Mouse (Mus musculus) liver, adult 2 months (tissue): Measurements from ENCODE around the gene 4930469K13Rik. TPM values are rescaled to one million over a fixed set of nuclear protein-coding genes. Genes with fewer than 3 reads are reported as not detected.

Source experiments
- DNase-seq: peaks from one replicate; pipeline ENCODE4 v3.0.0-alpha.2; 2011; ENCODE audit warnings: low read depth, low spot score; ENCODE audit errors: extremely low read depth
- H3K27ac ChIP-seq: fragments of 200-500 bp; replicated peaks from 2 replicates; pipeline ENCODE4 v1.5.1; 2012; ENCODE audit warnings: low read depth, mild to moderate bottlenecking, control low read depth, inconsistent platforms, low read length; ENCODE audit not compliant: insufficient read depth
- H3K27me3 ChIP-seq: fragments of 200-500 bp; 2 replicates; pipeline ENCODE4 v1.6.1; 2012; ENCODE audit warnings: mild to moderate bottlenecking, moderate library complexity, low read length, inconsistent platforms; ENCODE audit not compliant: control insufficient read depth, insufficient read depth
- H3K36me3 ChIP-seq: fragments of 200-500 bp; 2 replicates; pipeline ENCODE4 v1.6.1; 2012; ENCODE audit warnings: low read length, inconsistent platforms; ENCODE audit not compliant: control insufficient read depth, insufficient read depth
- H3K4me1 ChIP-seq: fragments of 200-500 bp; 2 replicates; pipeline ENCODE4 v1.6.1; 2011; ENCODE audit warnings: low read length; ENCODE audit not compliant: control insufficient read depth, insufficient read depth
- H3K4me3 ChIP-seq: fragments of 200-500 bp; 2 replicates; pipeline ENCODE4 v1.5.1; 2011; ENCODE audit warnings: low read depth, mild to moderate bottlenecking, control low read depth, low read length, moderate library complexity; ENCODE audit not compliant: insufficient read depth
- H3K79me2 ChIP-seq: fragments of 200-500 bp; 2 replicates; pipeline ENCODE4 v1.6.1; 2012; ENCODE audit warnings: inconsistent platforms, mild to moderate bottlenecking, low read length, moderate library complexity; ENCODE audit not compliant: control insufficient read depth, insufficient read depth
- H3K9ac ChIP-seq: fragments of 200-500 bp; 2 replicates; pipeline ENCODE4 v1.6.1; 2012; ENCODE audit warnings: low read depth, mild to moderate bottlenecking, control low read depth, inconsistent platforms, low read length
- CTCF ChIP-seq: fragments of 200-500 bp; IDR thresholded peaks from 2 replicates; pipeline ENCODE4 v1.5.1; 2011; ENCODE audit warnings: low read depth, low read length, control low read depth
- POLR2A ChIP-seq: fragments of 200-500 bp; IDR thresholded peaks from 2 replicates; pipeline ENCODE4 v1.6.1; 2011; ENCODE audit warnings: low read length, control low read depth; ENCODE audit not compliant: insufficient read depth; ENCODE audit errors: extremely low read depth
- WGBS: fragments of 180-500 bp; shearing (Covaris S2); methylation state at CpG from one replicate; pipeline ENCODE4 v1.1.7; 2018; 5-methylcytosine and 5-hydroxymethylcytosine counted together
- polyA plus RNA-seq: library from polyadenylated mRNA; depleted of rRNA; stranded (reverse); fragments of >200 nt; gene quantifications from 2 replicates; pipeline ENCODE4 v1.2.3, GENCODE M21; 2012
- total RNA-seq: library from RNA; depleted of rRNA; stranded (reverse); fragments of >200 nt; gene quantifications from 2 replicates; pipeline ENCODE4 v1.2.3, GENCODE M21; 2014

The 4930469K13Rik gene
- total and polyA plus RNA-seq, 2 experiments = not detected

GRCm38 (mm10) chr11:33962178-33962577, 136.2 kb downstream of the 4930469K13Rik start:
- no peak overlapping the region for H3K4me3 ChIP-seq
- H3K27me3 ChIP-seq = no peaks in the 10 kb centered on the region
- no peak for DNase-seq
- no peak overlapping the region for H3K9ac ChIP-seq
- H3K4me1 ChIP-seq = no peaks in the 10 kb centered on the region
- H3K79me2 ChIP-seq = no peaks in the 10 kb centered on the region
- H3K36me3 ChIP-seq = no peaks in the 10 kb centered on the region
- H3K27ac ChIP-seq = no peak overlapping the region
- WGBS = 43% methylated on average over 7 of the region's 7 CpGs
- TF ChIP-seq POLR2A (no peak), CTCF (no peak)

GRCm38 (mm10) chr11:33958713-33959112, 139.6 kb downstream of the 4930469K13Rik start:
- Histone ChIP-seq H3K79me2 (no peaks in the 10 kb centered on the region), H3K4me1 (no peaks in the 10 kb centered on the region), H3K9ac (no peak overlapping the region), H3K27ac (no peak overlapping the region), H3K36me3 (no peaks in the 10 kb centered on the region), H3K4me3 (no peak overlapping the region), H3K27me3 (no peaks in the 10 kb centered on the region)
- WGBS = 76% methylated on average over 8 of the region's 8 CpGs
- no peak for DNase-seq
- TF ChIP-seq CTCF (no peak), POLR2A (no peak)

GRCm38 (mm10) chr11:33957595-33957994, 140.8 kb downstream of the 4930469K13Rik start:
- Histone ChIP-seq H3K27me3 (no peaks in the 10 kb centered on the region), H3K79me2 (no peaks in the 10 kb centered on the region), H3K4me3 (no peak overlapping the region), H3K27ac (no peak overlapping the region), H3K9ac (no peak overlapping the region), H3K36me3 (no peaks in the 10 kb centered on the region), H3K4me1 (no peaks in the 10 kb centered on the region)
- WGBS = 92% methylated on average over 6 of the region's 6 CpGs
- DNase-seq = no peak
- TF ChIP-seq POLR2A (no peak), CTCF (no peak)

DNA sequence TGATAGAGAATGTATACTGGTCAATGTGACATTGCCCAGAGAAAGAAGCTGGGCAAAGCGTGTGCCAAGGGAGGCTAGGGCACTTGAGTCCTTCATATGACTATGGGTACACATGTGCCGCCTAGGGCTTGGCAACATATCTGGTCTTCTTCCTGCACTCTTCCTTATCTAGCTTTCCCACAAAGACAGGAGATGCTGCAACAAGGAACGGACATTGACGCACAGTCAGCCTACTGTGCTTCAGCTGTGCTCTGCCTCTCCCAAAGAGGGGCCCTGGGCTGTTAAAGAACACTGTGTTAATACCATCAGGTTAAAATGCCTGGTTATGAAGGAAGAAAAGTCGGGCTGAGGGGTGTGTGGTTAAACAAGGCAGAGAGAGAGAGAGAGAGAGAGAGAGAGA, 141.7 kb downstream of the 4930469K13Rik start:
- H3K36me3 ChIP-seq = no peaks in the 10 kb centered on the region
- H3K4me1 ChIP-seq = no peaks in the 10 kb centered on the region
- TF ChIP-seq CTCF (no peak), POLR2A (no peak)
- H3K9ac ChIP-seq = no peak overlapping the region
- H3K27me3 ChIP-seq = no peaks in the 10 kb centered on the region
- H3K27ac ChIP-seq = no peak overlapping the region
- WGBS = 73% methylated on average over 5 of the region's 5 CpGs
- H3K79me2 ChIP-seq = no peaks in the 10 kb centered on the region
- no peak for DNase-seq
- no peak overlapping the region for H3K4me3 ChIP-seq

DNA sequence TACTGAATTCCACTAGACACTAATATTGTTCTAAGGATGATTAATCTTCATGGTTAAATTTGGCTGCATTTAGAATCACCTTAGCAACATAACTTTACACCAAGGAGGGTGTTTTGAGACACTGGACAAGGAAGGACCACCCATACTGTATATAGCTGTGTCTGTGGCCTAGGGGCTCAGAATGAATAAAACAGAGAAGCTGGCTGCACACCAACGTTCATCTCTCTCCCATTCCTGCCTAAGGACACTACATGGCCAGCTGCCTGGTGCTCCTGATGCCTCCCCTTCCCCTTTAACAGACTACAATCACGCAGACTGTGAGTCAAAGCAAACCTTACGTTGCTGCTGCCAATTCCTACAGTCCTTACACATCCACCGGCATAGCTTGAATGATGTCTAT, 142.4 kb downstream of the 4930469K13Rik start:
- 79% methylated on average over 4 of the region's 4 CpGs for WGBS
- TF ChIP-seq CTCF (no peak), POLR2A (no peak)
- Histone ChIP-seq H3K27ac (no peak overlapping the region), H3K9ac (no peak overlapping the region), H3K36me3 (no peaks in the 10 kb centered on the region), H3K4me1 (no peaks in the 10 kb centered on the region), H3K4me3 (no peak overlapping the region), H3K27me3 (no peaks in the 10 kb centered on the region), H3K79me2 (no peaks in the 10 kb centered on the region)
- no peak for DNase-seq

DNA sequence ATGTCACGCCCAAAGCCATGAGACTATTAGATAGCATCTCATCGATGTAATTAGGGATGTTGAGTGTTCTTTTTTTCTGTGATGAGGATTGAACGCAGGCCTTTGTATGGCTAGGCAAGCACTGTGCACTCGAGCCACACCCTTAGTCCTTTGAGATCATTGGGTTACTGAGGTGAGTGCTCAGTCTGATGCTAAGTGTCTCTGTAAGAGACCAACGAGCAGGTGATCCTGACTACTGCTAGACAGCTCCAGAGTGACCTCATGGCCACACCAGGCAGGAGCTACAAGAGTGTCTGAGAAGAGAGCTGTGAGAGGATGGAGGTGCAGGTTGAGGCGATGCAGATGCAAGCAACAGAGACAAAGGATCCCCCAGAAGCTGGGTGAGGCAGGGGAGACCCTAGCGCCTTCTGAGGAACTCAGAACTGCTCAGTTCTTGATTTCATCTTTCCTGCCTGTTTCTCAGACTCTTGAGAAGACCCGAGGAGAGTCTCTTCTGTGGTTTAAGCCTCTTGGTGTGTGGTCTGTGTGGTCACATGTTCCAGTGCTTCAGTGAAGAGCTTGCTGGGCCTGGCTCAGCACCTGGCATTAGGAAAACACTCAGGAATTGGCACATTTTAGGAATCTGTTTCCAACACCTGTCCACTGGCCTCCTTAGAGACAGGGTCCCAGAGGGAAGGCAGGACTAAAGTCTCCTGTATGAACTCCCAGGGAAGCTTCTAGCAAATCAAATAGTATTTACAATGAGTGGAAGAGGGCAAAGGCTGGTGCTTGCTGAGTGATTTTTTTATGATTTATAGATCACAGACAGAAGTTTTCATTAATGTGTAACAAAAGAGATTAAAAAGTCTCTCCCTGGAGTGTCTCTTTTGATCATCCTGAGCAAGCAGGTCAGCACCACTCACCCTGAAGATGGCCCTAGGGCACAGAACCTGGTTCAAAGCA, 146.4 kb downstream of the 4930469K13Rik start:
- 83% methylated on average over 8 of the region's 8 CpGs for WGBS
- no peak overlapping the region for H3K4me3 ChIP-seq

More for the DNA sequence above, 146.4 kb downstream of the 4930469K13Rik start:
- no peak overlapping the region for H3K27ac ChIP-seq
- no peaks in the 10 kb centered on the region for H3K36me3 ChIP-seq
- no peaks in the 10 kb centered on the region for H3K27me3 ChIP-seq
- no peaks in the 10 kb centered on the region for H3K79me2 ChIP-seq
- no peak for DNase-seq
- TF ChIP-seq POLR2A (no peak), CTCF (no peak)
- H3K9ac ChIP-seq = no peak overlapping the region
- H3K4me1 ChIP-seq = no peaks in the 10 kb centered on the region
